Mouse (Mus musculus): ENCODE measurements around the gene Nucks1. TPM values are rescaled to one million over a fixed set of nuclear protein-coding genes. Genes with fewer than 3 reads are reported as not detected.
"Not testable (repeated sequence)": the region's sequence is repeated elsewhere in the genome, so short reads cannot be mapped to it uniquely, and the experiment has no call there.

Gene Nucks1
- polyA plus RNA-seq, 1 experiment, result 180 TPM

GRCm38 (mm10) chr1:131882787-131883186 is 27.5 kb upstream of the Nucks1 start:
- Histone ChIP-seq H3K4me3 (ENCODE audit: insufficient read depth, low read length) (no peak overlapping the region), H3K4me1 (ENCODE audit: control insufficient read depth, insufficient read depth, low read length) (no peaks in the 10 kb centered on the region), H3K27ac (ENCODE audit: insufficient read depth, low read length) (no peak overlapping the region)
- TF ChIP-seq CTCF (IDR thresholded peaks at IDR 0.05; ENCODE audit: borderline replicate concordance, insufficient read depth, low read length) (no peak), POLR2A (IDR thresholded peaks at IDR 0.05; ENCODE audit: low read depth, low read length) (no peak)

GRCm38 (mm10) chr1:131886173-131886572 is 24.2 kb upstream of the Nucks1 start:
- no peak for TF ChIP-seq POLR2A (IDR thresholded peaks at IDR 0.05; ENCODE audit: low read depth, low read length)
- no peak for TF ChIP-seq CTCF (IDR thresholded peaks at IDR 0.05; ENCODE audit: borderline replicate concordance, insufficient read depth, low read length)
- Histone ChIP-seq H3K4me3 (ENCODE audit: insufficient read depth, low read length) (no peak overlapping the region), H3K4me1 (ENCODE audit: control insufficient read depth, insufficient read depth, low read length) (no peaks in the 10 kb centered on the region), H3K27ac (ENCODE audit: insufficient read depth, low read length) (no peak overlapping the region)

- TF ChIP-seq POLR2A (IDR thresholded peaks at IDR 0.05; ENCODE audit: low read depth, low read length), result no peak
- no peak for TF ChIP-seq CTCF (IDR thresholded peaks at IDR 0.05; ENCODE audit: borderline replicate concordance, insufficient read depth, low read length)
- H3K27ac ChIP-seq (ENCODE audit: insufficient read depth, low read length), result no peak overlapping the region
- H3K4me1 ChIP-seq (ENCODE audit: control insufficient read depth, insufficient read depth, low read length), result no peaks in the 10 kb centered on the region
- H3K4me3 ChIP-seq (ENCODE audit: insufficient read depth, low read length), result no peak overlapping the region
These were observed 23.7 kb upstream of the Nucks1 start for GRCm38 (mm10) chr1:131886641-131887040.

GRCm38 (mm10) chr1:131890043-131890658 is 20.2 kb upstream of the Nucks1 start:
- no peak overlapping the region for H3K27ac ChIP-seq (ENCODE audit: insufficient read depth, low read length)
- TF ChIP-seq POLR2A (IDR thresholded peaks at IDR 0.05; ENCODE audit: low read depth, low read length) (no peak), CTCF (IDR thresholded peaks at IDR 0.05; ENCODE audit: borderline replicate concordance, insufficient read depth, low read length) (no peak)

GRCm38 (mm10) chr1:131891436-131891835 is 18.9 kb upstream of the Nucks1 start:
- Histone ChIP-seq H3K27ac (ENCODE audit: insufficient read depth, low read length) (no peak overlapping the region), H3K4me1 (ENCODE audit: control insufficient read depth, insufficient read depth, low read length) (no peaks in the 10 kb centered on the region), H3K4me3 (ENCODE audit: insufficient read depth, low read length) (no peak overlapping the region)
- no peak for TF ChIP-seq POLR2A (IDR thresholded peaks at IDR 0.05; ENCODE audit: low read depth, low read length)
- TF ChIP-seq CTCF (IDR thresholded peaks at IDR 0.05; ENCODE audit: borderline replicate concordance, insufficient read depth, low read length), result no peak

More at GRCm38 (mm10) chr1:131890043-131890658, 20.2 kb upstream of the Nucks1 start:
- H3K4me3 ChIP-seq (ENCODE audit: insufficient read depth, low read length), result no peak overlapping the region
- no peaks in the 10 kb centered on the region for H3K4me1 ChIP-seq (ENCODE audit: control insufficient read depth, insufficient read depth, low read length)

- Histone ChIP-seq H3K4me3 (ENCODE audit: insufficient read depth, low read length) (no peak overlapping the region), H3K27ac (ENCODE audit: insufficient read depth, low read length) (no peak overlapping the region), H3K4me1 (ENCODE audit: control insufficient read depth, insufficient read depth, low read length) (no peaks in the 10 kb centered on the region)
- TF ChIP-seq POLR2A (IDR thresholded peaks at IDR 0.05; ENCODE audit: low read depth, low read length), result no peak
- no peak for TF ChIP-seq CTCF (IDR thresholded peaks at IDR 0.05; ENCODE audit: borderline replicate concordance, insufficient read depth, low read length)
These were observed 7.7 kb upstream of the Nucks1 start for GRCm38 (mm10) chr1:131902679-131903078.

GRCm38 (mm10) chr1:131903251-131903650 is 7.1 kb upstream of the Nucks1 start:
- no peak for TF ChIP-seq CTCF (IDR thresholded peaks at IDR 0.05; ENCODE audit: borderline replicate concordance, insufficient read depth, low read length)
- TF ChIP-seq POLR2A (IDR thresholded peaks at IDR 0.05; ENCODE audit: low read depth, low read length), result no peak
- Histone ChIP-seq H3K4me3 (ENCODE audit: insufficient read depth, low read length) (no peak overlapping the region), H3K27ac (ENCODE audit: insufficient read depth, low read length) (no peak overlapping the region), H3K4me1 (ENCODE audit: control insufficient read depth, insufficient read depth, low read length) (no peaks in the 10 kb centered on the region)

- no peak overlapping the region for H3K27ac ChIP-seq (ENCODE audit: insufficient read depth, low read length)
- H3K4me1 ChIP-seq (ENCODE audit: control insufficient read depth, insufficient read depth, low read length), result no peaks in the 10 kb centered on the region
- H3K4me3 ChIP-seq (ENCODE audit: insufficient read depth, low read length), result no peak overlapping the region
- TF ChIP-seq CTCF (IDR thresholded peaks at IDR 0.05; ENCODE audit: borderline replicate concordance, insufficient read depth, low read length) (no peak), POLR2A (IDR thresholded peaks at IDR 0.05; ENCODE audit: low read depth, low read length) (no peak)
These were observed 4.8 kb upstream of the Nucks1 start for GRCm38 (mm10) chr1:131905497-131905896.

- Histone ChIP-seq H3K4me1 (ENCODE audit: control insufficient read depth, insufficient read depth, low read length) (no peaks in the 10 kb centered on the region), H3K4me3 (ENCODE audit: insufficient read depth, low read length) (no peak overlapping the region), H3K27ac (ENCODE audit: insufficient read depth, low read length) (no peak overlapping the region)
- no peak for TF ChIP-seq POLR2A (IDR thresholded peaks at IDR 0.05; ENCODE audit: low read depth, low read length)
- TF ChIP-seq CTCF (IDR thresholded peaks at IDR 0.05; ENCODE audit: borderline replicate concordance, insufficient read depth, low read length), result no peak
These were observed 1.9 kb upstream of the Nucks1 start for GRCm38 (mm10) chr1:131908456-131908855.

- not testable (repeated sequence) for H3K4me1 ChIP-seq (ENCODE audit: control insufficient read depth, insufficient read depth, low read length); H3K4me3 ChIP-seq (ENCODE audit: insufficient read depth, low read length); H3K27ac ChIP-seq (ENCODE audit: insufficient read depth, low read length)
These were observed 1.1 kb upstream of the Nucks1 start for GRCm38 (mm10) chr1:131909236-131909635.

Data from embryonic fibroblast, embryonic 13.5 days (primary cell).